Mouse (Mus musculus) gastrocnemius, postnatal 14 days (tissue): Measurements from ENCODE around the gene Robo3. TPM values are rescaled to one million over a fixed set of nuclear protein-coding genes. Genes with fewer than 3 reads are reported as not detected.
A peak's percentile ranks its signal among the peaks of the same experiment; 100 is the strongest.

Source experiments
- DNase-seq: peaks from one replicate; pipeline ENCODE4 v3.0.0; 2021; ENCODE audit warnings: mixed read lengths
- intact Hi-C: fragments of 180-260 bp; cut with DNase I; formaldehyde crosslinking; loops from one replicate; pipeline ENCODE4 v1.15.1; 2025; ENCODE audit warnings: low total_unique reads
- long read RNA-seq, 2 experiments: library from polyadenylated mRNA; stranded (forward); transcript quantifications; one replicate each; pipeline ENCODE4 v2.0.0; 2021
- total RNA-seq, 2 experiments: library from RNA; stranded (reverse); gene quantifications; 2 replicates each; pipeline ENCODE4 v1.2.3; 2021

The Robo3 gene
- total RNA-seq = not detected
- long read RNA-seq, experiment 1 = 0 reads
- long read RNA-seq, experiment 2 = 0 reads

DNA sequence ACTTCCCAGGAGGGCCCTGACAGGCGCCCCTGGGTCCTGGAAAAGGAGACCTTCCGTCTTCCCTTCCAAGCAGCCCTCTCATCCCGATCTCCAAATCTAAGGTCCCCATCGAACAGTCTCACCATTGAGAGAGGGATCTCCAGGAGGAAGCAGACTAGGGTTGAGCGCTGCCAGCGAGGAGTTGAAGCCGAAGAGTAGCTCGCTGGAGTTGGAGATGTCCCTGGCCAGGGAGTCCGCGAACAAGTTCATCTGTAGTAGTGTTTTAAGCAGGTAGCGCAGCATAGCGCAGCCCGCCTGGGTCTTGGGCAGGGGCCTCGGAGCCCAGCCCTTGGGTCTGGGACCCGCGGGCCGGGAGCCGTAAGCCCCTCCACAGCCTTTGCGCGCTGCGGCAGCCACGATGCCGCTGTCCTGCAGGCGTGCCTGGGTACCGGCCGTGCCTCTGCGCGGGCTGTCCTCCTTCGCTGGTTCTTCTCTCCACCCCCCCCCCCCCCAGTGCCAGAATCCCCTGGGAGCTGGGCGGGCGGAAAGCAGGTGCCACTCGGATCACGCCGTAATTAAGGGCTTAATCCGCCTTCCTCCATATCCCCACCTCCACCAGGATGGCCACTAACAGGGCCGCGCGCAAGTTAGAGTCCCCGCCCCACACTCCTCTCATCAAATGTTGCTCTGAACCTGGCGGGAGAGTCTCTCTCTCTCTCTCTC is at the start of gene Robo3:
TSS of gene Robo3 (minus strand) at position 527 of the 702 bp plus-strand sequence.
- no peak for DNase-seq
- intact Hi-C loops = loop anchor here (5.0 kb wide), 1 partner anchor 199 kb away; no protein-coding TSS in a partner anchor

DNA sequence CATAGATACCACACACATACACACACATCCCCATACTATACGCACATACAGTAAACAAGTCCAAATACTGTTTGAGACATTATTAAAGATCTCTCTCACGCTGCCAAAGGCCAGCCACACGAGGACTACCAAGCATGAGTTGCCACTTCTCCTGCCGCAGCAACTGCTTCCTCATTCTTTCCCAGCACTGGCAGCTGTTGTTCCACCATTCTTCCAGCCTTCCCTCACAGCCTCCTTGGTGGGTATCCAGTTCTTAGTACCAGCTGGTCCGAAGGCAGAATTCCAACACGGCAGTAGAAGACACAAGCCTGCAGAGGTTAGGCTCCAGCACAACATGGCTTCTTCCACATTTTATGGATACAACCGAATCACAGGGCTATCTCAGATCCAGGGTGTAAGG is 41.9 kb upstream of the Robo3 start:
- peak; percentile 32 for DNase-seq
- intact Hi-C loops = no loop called here

GRCm38 (mm10) chr9:37473611-37474125 is 40.6 kb upstream of the Robo3 start:
- DNase-seq = no peak
- intact Hi-C loops = no loop called here

DNA sequence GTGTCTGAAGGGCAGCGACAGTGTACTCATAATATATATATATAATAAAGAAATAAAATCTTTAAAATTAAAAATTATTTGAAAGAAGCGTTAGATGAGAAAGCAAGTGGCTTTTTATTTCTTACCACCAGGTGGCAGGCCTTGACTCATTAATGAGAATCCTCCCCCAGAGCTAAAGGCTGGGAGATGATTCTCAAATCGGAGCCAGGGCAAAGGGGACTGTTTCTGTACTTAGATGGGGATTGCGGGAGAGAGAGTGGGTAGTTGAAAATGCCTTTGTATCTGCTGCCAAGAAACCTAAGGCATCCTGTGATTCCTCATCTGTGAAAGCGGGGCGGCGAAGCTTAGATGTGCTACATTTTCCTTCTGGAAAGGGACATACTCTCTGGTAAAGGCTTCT is 29.7 kb upstream of the Robo3 start:
- intact Hi-C loops = loop anchor here (5.0 kb wide), 1 partner anchor 80 kb away; no protein-coding TSS in a partner anchor
- peak; percentile 30 for DNase-seq

DNA sequence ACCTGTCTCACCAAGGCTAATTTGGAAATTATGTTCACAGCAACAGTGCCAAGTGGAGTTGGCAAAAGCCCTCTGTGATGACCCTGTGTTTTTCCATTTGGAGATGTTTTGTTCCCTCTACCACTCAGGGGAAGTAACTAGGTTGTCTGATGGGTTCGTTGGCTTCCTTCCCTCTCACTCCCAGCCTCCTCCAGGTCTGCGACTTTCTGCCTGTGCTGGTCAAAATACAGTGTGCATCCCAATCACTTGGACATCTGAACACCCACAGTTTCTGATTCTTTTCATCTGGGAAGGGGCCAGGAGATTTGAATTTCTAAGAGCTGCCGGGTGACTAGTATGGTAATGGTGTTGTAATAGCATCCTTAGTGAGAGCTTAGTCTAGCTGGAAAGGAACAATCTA is 28.5 kb upstream of the Robo3 start:
- intact Hi-C loops = loop anchor here (2.0 to 5.0 kb wide), 2 partner anchors 81 to 153 kb away; no protein-coding TSS in a partner anchor
- DNase-seq = no peak

GRCm38 (mm10) chr9:37460961-37461340 is 27.9 kb upstream of the Robo3 start:
- intact Hi-C loops = loop anchor here (2.0 to 5.0 kb wide), 2 partner anchors 81 to 154 kb away; no protein-coding TSS in a partner anchor
- no peak for DNase-seq

GRCm38 (mm10) chr9:37460043-37460960 is 27.3 kb upstream of the Robo3 start:
- DNase-seq = peak; percentile 23
- intact Hi-C loops = loop anchor here (2.0 to 5.0 kb wide), 2 partner anchors 82 to 154 kb away; no protein-coding TSS in a partner anchor

DNA sequence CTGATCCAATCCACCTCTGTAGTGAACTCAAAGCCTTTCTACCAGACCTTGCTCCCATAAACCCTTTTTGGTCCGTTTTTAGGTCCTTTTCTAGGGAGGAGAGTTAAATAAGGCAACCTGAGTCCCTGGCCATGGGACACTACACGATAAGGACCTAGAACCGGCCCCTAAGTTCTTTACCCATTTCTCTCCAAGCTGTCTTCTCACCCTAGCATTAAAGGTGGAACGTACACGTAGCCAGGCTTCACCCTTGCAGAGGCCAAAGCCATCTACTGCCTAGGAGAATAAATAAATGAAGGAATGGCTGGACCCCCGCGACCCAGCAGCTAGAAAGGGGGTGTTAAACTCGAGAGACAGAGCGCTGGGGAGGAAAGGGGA is 26.6 kb upstream of the Robo3 start:
- intact Hi-C loops = loop anchor here (2.0 to 5.0 kb wide), 3 partner anchors 83 to 168 kb away; no protein-coding TSS in a partner anchor
- DNase-seq = no peak

- no peak for DNase-seq
- intact Hi-C loops = loop anchor here (2.0 to 5.0 kb wide), 2 partner anchors 28 to 170 kb away; no protein-coding TSS in a partner anchor
Observed at GRCm38 (mm10) chr9:37457151-37457550, 24.1 kb upstream of the Robo3 start.

GRCm38 (mm10) chr9:37456481-37456910 is 23.4 kb upstream of the Robo3 start:
- intact Hi-C loops = loop anchor here (2.0 to 5.0 kb wide), 2 partner anchors 28 to 171 kb away; no protein-coding TSS in a partner anchor
- DNase-seq = no peak

- intact Hi-C loops = loop anchor here (2.0 to 5.0 kb wide), 2 partner anchors 27 to 171 kb away; no protein-coding TSS in a partner anchor
- no peak for DNase-seq
Observed at GRCm38 (mm10) chr9:37455868-37456267, 22.8 kb upstream of the Robo3 start.

DNA sequence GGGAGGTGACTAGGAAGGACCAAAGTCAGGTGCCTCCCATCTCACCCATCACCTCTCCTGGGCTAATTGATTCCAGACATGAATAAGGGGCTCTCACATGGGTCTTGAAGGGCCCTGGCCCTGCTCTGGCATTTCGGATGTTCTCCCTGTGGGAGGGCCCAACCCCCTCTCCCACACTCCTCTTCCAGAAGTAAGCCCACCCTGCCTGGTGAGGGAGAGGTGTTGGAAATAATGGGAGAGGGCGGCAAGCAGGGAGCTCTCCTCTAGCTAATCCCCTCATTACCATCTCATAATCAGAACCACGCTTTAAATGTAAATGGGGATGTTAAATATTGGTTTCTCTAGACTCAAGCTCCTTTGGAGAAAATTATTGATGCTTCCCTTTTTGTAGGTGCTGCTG is 21.9 kb upstream of the Robo3 start:
- no peak for DNase-seq
- intact Hi-C loops = loop anchor here (5.0 kb wide), 1 partner anchor 172 kb away; no protein-coding TSS in a partner anchor

DNA sequence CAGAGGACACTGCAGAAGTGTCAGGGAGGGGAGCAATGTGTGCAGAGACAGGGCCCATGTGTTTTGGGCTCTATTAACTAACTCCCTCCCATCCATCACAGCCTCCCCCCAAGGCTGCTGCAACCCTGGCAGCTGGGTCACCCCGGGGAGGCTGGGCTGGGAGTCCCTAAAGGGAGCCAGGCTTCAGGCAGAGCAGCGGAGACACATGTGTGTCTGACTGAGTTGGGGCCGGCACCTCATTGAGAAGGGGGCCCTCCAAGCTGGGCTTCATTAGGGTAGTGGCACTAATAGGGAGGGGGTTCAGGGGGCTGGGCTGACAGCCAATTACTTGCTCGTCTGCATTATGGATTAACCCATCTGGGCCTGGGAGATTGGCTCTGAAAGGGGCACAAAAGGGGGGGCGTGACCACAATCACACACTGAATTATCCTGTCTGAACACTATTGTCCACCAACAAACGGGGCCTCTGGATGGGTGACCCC is 21.0 kb upstream of the Robo3 start:
- DNase-seq = no peak
- intact Hi-C loops = no loop called here

GRCm38 (mm10) chr9:37453328-37453727 is 20.3 kb upstream of the Robo3 start:
- intact Hi-C loops = no loop called here
- no peak for DNase-seq

DNA sequence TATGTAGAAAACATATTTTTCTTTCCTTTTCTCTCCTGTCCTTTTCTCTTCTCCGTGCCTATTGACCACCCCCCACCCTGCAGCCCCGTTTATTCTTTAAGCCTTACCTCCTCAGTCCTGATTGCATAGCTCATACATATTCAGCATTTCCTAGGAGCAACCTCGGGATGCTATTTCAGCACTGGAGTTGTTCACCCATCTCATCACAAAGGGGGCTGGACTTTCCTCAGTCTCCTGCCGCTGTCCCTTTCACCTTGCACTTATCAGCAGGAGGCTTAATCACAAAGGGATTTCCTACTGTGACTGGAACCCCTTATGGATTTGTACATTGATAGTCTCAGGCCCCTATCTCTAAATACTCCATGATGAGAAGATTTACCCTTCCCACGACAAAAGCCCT is 19.4 kb upstream of the Robo3 start:
- intact Hi-C loops = no loop called here
- DNase-seq = no peak

GRCm38 (mm10) chr9:37437772-37438735 is 5.0 kb upstream of the Robo3 start:
- intact Hi-C loops = no loop called here
- DNase-seq = no peak

GRCm38 (mm10) chr9:37435616-37436015 is 2.6 kb upstream of the Robo3 start:
- intact Hi-C loops = no loop called here
- no peak for DNase-seq

DNA sequence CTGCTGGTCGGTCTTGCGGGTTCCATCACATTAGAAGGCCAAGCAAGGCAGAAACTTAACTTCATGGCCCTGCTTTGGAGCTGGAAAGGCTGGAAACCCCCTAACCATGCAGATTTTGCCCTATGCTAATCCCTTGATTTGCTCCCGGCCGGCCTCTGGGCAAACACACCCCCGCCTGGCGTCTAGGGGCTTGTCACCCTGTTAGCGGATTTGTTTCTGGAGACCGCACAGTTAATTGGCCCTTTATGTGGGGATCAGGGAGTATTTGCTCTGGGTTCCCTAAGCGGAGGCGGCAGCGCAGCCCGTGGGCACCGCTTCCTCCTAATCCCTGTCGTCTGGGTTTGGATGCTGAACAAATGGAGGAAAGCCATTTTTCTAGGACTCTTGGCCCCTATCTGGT is 1.9 kb upstream of the Robo3 start:
- intact Hi-C loops = loop anchor here (5.0 kb wide), 1 partner anchor 197 kb away; no protein-coding TSS in a partner anchor
- no peak for DNase-seq
